Mouse (Mus musculus) intestine, embryonic 15.5 days (tissue): ENCODE data around the gene Stk11ip. TPM values are rescaled to one million over a fixed set of nuclear protein-coding genes. Genes with fewer than 3 reads are reported as not detected.
A peak's percentile ranks its signal among the peaks of the same experiment; 100 is the strongest.

Source experiments
- ATAC-seq: fragments of 200-750 bp; cut with Nextera tagmentation; 2 replicates; pipeline ENCODE4 v1.8.0; 2017; ENCODE audit warnings: moderate TSS enrichment, moderate library complexity
- H3K27ac ChIP-seq: fragments of 300-500 bp; sonication (generic); 2 replicates; pipeline ENCODE4 v1.5.1; 2015; ENCODE audit warnings: mild to moderate bottlenecking, inconsistent platforms
- H3K27me3 ChIP-seq: fragments of 300-500 bp; sonication (generic); replicated peaks from 2 replicates; pipeline ENCODE4 v1.6.1; 2015; ENCODE audit warnings: inconsistent platforms
- H3K36me3 ChIP-seq: fragments of 300-500 bp; sonication (generic); 2 replicates; pipeline ENCODE4 v1.6.1; 2015; ENCODE audit warnings: inconsistent platforms
- H3K4me1 ChIP-seq: fragments of 300-500 bp; sonication (generic); replicated peaks from 2 replicates; pipeline ENCODE4 v1.6.1; 2015; ENCODE audit warnings: inconsistent platforms
- H3K4me2 ChIP-seq: fragments of 300-500 bp; sonication (generic); replicated peaks from 2 replicates; pipeline ENCODE4 v1.6.1; 2015; ENCODE audit warnings: mild to moderate bottlenecking, inconsistent platforms
- H3K4me3 ChIP-seq: fragments of 300-500 bp; sonication (generic); replicated peaks from 2 replicates; pipeline ENCODE4 v1.5.1; 2015; ENCODE audit warnings: inconsistent platforms
- H3K9ac ChIP-seq: fragments of 300-500 bp; sonication (generic); 2 replicates; pipeline ENCODE4 v1.6.1; 2015; ENCODE audit warnings: inconsistent platforms
- H3K9me3 ChIP-seq: fragments of 300-500 bp; sonication (generic); 2 replicates; pipeline ENCODE4 v1.6.1; 2016; ENCODE audit warnings: inconsistent platforms
- WGBS: fragments of 180-500 bp; shearing (Covaris S2); methylation state at CpG from one replicate; pipeline ENCODE4 v1.1.7; 2015; 5-methylcytosine and 5-hydroxymethylcytosine counted together
- polyA plus RNA-seq: library from polyadenylated mRNA; unstranded; fragments of >200 nt; fragmentation: Nextera tagmentation; extraction: Ambion mirVana; gene quantifications from 2 replicates; pipeline ENCODE4 v1.2.1, GENCODE M21; 2015

Stk11ip gene
- polyA plus RNA-seq: 18.2 and 18.9 TPM in 2 replicates

DNA sequence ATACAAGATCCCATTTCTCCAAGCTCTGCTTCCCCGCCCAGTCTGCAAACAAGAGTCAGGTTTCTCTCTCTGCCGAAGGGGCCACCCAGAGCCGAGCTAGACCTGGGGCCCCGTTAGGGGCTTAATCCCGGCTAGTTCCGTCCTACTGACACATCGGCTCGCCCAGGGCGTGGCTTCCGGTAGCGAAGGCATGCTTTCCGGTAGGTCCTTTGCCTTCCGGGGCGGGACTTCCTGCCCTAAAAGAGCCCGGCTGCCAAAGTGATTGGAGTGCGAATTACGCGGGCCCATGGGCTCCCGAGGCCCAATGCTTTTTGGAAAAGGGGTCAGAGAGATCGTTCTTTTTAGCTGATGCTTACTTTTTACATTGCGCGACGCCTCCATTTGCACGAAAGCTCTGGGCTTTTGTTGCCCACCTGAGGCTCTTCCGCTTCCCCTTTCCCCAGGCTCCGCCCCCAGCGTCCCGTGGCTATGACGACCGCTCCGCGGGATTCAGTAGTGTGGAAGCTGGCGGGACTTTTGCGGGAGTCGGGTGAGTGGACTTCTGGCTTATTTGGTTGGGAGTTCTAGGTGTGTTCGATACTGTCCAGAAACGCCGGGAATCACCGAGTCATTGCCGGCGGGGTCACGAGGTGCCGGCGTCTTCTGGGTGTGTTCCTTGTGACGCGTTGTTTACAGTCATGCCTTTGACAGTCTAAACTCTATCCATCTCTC lies at the start of gene Stk11ip:
TSS of gene Stk11ip (plus strand) at position 209 of the 711 bp plus-strand sequence.
- under 1% methylated on average over 46 of the region's 46 CpGs for WGBS
- ATAC-seq: peak; percentile 98
- H3K4me2 ChIP-seq: peak within 1 kb of the TSS; percentile 63

DNA sequence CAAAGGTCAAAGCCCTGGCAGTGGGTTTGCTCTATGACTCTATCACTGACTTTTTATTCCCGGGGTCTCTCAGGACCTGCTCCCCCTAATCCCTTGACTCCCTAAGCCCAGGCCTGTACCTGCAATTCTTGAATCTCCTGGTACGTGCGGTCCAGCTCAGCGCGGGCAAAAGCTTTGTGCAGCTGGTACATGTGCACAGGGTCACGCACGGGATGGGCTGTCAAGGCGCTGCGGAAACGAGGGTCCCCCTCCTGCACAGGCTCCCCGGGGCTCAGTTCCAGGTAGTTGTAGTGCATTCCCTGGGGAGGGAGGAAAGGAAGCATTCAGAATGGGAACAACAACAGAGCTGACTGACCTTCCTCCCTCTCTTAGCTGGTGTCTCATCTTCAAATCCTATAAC lies 44.9 kb upstream of the Stk11ip start:
- Histone ChIP-seq H3K4me1 (peaks cover 22% of the 10 kb centered on the region), H3K27me3 (peaks cover 14% of the 10 kb centered on the region; the same call in 1 of the 2 replicates), H3K27ac (no peak overlapping the region), H3K9me3 (no peaks in the 10 kb centered on the region), H3K9ac (no peak overlapping the region), H3K4me2 (no peak overlapping the region), H3K36me3 (peaks cover 23% of the 10 kb centered on the region), H3K4me3 (no peak overlapping the region)
- WGBS: 95% methylated on average over 11 of the region's 11 CpGs
- ATAC-seq: no peak

More for the DNA sequence above, at the start of gene Stk11ip:
- Histone ChIP-seq H3K27me3 (no peaks in the 10 kb centered on the region), H3K9me3 (no peaks in the 10 kb centered on the region), H3K27ac (peak within 1 kb of the TSS; percentile 98), H3K9ac (peak within 1 kb of the TSS; percentile 45), H3K36me3 (0 out of 2 replicates have a peak, but pooled peaks cover 8% of the 10 kb centered on the region), H3K4me3 (peak within 1 kb of the TSS; percentile 62), H3K4me1 (peaks cover 23% of the 10 kb centered on the region)

DNA sequence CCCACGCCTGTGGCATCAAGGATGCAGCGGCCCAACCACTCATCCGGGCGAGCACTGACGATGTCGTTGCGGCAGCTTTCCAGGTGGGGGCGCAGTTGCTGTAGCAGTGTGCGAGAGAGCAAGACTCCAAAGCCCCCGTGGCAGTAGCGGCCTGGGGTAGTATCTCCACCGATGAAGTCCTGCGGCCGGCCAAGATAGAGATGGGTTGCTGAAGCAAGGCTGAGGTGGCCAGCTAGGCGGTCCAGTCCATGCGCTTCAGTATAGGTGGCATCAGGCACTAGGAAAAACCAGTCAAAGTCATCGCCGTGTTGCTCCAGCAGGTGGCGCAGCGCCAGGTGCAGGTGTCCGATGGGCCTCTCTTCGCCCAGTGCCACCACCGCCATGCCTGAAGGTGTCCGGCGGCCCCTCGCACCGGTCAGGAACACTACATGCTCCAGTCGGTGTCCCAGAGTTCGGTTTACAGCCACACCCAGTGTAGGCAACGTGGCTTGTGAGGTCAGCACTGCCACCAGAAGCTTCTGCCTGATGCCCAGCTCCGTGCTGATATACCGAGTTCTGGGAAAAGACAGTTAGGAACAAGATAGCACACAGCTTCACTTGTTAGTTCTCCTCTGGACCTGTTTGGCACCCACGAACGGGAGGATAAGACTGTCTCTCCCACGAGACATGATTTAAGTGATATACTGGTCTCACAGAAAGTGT lies 43.9 kb upstream of the Stk11ip start:
- Histone ChIP-seq H3K27me3 (peaks cover 21% of the 10 kb centered on the region), H3K27ac (no peak overlapping the region), H3K4me2 (peak overlapping the region; percentile 87), H3K9me3 (no peaks in the 10 kb centered on the region), H3K4me3 (peak overlapping the region; percentile 79), H3K4me1 (peaks cover 22% of the 10 kb centered on the region), H3K36me3 (peaks cover 23% of the 10 kb centered on the region), H3K9ac (no peak overlapping the region; the same call in 1 of the 2 replicates)
- 17% methylated on average over 35 of the region's 35 CpGs for WGBS
- ATAC-seq: peak; percentile 10; the same call in 1 of the 2 replicates

DNA sequence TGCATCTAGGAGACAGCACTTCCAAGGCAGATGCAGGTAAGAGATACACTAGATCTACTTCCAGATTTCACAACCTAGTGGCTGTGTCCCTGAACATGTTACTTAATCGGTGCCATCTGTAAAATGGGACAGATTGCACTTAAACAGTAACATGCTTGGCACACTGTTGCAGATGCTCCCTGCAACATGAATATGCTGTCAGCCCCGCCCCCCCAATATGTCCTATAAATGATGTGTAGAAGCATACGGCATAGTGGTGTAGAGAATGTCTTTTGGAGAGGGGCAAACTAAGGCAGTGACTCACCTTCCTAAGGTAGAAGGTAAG lies 43.4 kb upstream of the Stk11ip start:
- Histone ChIP-seq H3K27ac (no peak overlapping the region), H3K4me1 (peaks cover 22% of the 10 kb centered on the region), H3K9me3 (no peaks in the 10 kb centered on the region), H3K36me3 (peaks cover 23% of the 10 kb centered on the region), H3K9ac (0 out of 2 replicates have a peak overlapping the region, but pooled peaks have one; percentile 65), H3K27me3 (peaks cover 26% of the 10 kb centered on the region), H3K4me2 (peak overlapping the region; percentile 87), H3K4me3 (peak overlapping the region; percentile 79)
- no peak for ATAC-seq
- 52% methylated on average over 3 of the region's 3 CpGs for WGBS

DNA sequence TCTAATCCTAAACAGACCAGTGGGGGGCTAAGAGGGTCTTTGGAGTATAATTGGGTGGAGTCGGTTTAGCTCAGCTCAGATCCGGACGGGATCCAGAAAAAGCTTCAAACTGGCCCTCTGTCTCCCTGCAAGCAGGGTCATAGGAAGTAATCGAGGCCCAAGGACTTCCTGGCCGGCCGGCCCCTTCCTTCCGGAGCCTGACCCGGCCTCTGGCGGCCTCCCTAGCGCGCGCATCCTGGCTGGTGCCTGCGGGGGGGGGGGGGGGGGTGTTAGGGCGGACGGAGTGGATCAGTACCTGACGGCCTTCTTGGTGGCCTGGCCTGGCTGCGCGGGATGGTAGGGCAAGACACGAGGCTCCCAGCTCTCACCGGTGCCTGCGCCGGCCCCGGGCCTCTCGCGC lies 42.8 kb upstream of the Stk11ip start:
- WGBS: 0% methylated on average over 18 of the region's 25 CpGs
- H3K4me2 ChIP-seq: peak overlapping the region; percentile 87
- H3K9me3 ChIP-seq: no peaks in the 10 kb centered on the region
- peak overlapping the region; percentile 80 for H3K27ac ChIP-seq
- peaks cover 21% of the 10 kb centered on the region for H3K36me3 ChIP-seq
- peaks cover 22% of the 10 kb centered on the region for H3K4me1 ChIP-seq
- H3K27me3 ChIP-seq: peaks cover 30% of the 10 kb centered on the region
- peak overlapping the region; percentile 79 for H3K4me3 ChIP-seq
- peak overlapping the region; percentile 65 for H3K9ac ChIP-seq
- ATAC-seq: no peak

DNA sequence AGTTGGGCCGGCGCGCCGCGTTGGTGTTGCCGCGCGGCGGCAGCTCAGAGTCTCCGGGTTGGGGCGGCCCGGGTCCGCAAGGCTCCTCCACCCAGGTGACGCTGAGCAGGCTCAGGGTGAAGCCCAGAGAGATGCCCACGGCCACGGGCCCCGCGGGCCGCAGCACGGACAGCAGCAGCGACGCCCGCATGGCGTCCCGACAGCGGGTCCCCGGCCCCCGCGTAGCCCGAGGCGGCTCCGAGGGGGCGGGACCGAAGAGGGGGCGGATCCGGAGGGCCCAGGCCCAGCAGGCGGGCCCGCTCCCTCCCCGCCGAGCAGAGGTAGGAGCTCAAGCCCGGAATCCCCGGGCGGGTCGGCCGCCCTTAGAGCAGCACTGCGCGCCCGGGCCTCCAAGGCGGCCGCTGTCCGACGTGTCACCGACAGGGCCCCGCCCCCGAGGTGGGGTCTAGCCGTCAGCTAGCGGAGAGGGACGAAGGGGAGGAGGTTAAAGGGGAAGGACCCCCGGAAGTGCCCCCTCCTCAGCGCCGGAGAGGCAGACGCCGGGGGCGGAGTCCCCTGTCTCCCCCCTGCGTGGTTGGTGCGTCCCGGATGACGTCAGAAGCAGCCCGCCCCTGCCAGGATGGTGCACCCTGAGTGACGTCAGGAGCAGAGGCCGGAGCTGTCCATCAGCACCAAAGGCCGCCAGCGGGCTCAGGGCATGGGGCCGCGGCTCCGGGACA lies 42.3 kb upstream of the Stk11ip start, which contains the start of the genes Chpf and Tmem198:
TSS of gene Chpf (minus strand) at position 392 of the 719 bp plus-strand sequence.
TSS of gene Tmem198 (plus strand) at position 617 of the 719 bp plus-strand sequence.
- H3K4me3 ChIP-seq: peak within 1 kb of the TSS; percentile 79
- peak within 1 kb of the TSS; percentile 80 for H3K27ac ChIP-seq
- under 1% methylated on average over 76 of the region's 76 CpGs for WGBS
- peaks cover 30% of the 10 kb centered on the region for H3K27me3 ChIP-seq
- peaks cover 20% of the 10 kb centered on the region for H3K36me3 ChIP-seq
- H3K4me2 ChIP-seq: peak within 1 kb of the TSS; percentile 87
- peak; percentile 96 for ATAC-seq
- no peaks in the 10 kb centered on the region for H3K9me3 ChIP-seq
- H3K9ac ChIP-seq: peak within 1 kb of the TSS; percentile 65
- peaks cover 19% of the 10 kb centered on the region for H3K4me1 ChIP-seq

DNA sequence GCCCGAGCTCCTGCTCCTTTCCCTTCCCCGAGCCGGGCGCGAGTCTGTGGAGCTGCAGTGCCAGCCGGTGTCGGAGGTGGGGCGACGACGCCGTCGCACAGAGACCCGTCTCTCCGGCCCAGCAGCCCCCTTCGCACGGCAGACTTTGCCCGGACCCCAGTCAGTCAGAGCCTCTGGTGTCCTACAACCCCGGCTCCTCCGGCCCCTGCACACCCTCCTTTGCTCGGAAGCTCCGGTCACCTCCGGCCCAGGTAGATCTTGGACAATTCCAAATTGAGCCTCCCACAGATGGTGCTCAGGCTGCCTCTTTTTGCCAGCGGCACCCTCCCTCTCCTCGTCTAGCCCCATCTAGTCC lies 41.7 kb upstream of the Stk11ip start:
- Histone ChIP-seq H3K9ac (no peak overlapping the region), H3K4me3 (peak overlapping the region; percentile 79), H3K27ac (no peak overlapping the region), H3K27me3 (peaks cover 35% of the 10 kb centered on the region), H3K4me1 (peaks cover 19% of the 10 kb centered on the region), H3K36me3 (peaks cover 18% of the 10 kb centered on the region), H3K9me3 (no peaks in the 10 kb centered on the region), H3K4me2 (peak overlapping the region; percentile 87)
- no peak for ATAC-seq
- under 1% methylated on average over 24 of the region's 24 CpGs for WGBS

DNA sequence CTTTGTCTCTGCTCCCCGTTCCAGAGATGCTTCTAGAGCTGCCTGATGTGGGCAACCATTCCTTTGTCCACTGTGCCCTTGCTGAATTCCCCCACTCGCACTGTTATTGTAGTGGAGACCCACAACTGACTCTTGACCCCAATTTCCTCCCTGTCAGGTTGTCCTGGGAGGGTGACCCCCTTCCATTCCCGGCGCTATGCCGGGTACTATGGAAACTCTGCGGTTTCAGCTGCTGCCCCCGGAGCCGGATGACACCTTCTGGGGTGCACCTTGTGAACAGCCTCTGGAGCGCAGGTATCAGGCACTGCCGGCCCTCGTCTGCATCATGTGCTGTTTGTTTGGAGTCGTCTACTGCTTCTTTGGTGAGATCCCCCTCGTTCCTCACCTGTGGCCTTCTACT lies 41.3 kb upstream of the Stk11ip start:
- Histone ChIP-seq H3K4me2 (peak overlapping the region; percentile 87), H3K36me3 (peaks cover 14% of the 10 kb centered on the region), H3K27me3 (peaks cover 40% of the 10 kb centered on the region), H3K27ac (no peak overlapping the region), H3K9ac (no peak overlapping the region), H3K4me3 (peak overlapping the region; percentile 79), H3K4me1 (peaks cover 19% of the 10 kb centered on the region), H3K9me3 (no peaks in the 10 kb centered on the region)
- no peak for ATAC-seq
- WGBS: 21% methylated on average over 13 of the region's 13 CpGs

DNA sequence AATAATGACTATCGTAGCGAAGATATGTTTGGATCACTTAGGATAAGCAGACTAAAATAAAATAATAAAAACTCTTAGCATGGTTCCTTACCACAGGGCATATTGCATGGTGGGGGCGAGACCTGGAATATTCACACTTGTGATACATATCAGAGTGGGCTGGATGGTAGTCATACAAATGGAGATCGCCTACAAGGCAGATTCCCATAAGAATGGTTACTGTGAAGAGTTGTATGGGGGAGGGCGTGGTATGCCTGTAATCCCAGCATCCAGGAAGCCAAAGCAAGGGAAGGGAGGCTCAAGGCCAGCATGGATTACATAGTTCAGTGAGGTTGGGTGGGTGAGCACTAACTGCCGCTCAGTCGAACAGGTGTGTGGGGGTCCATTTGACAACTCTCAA lies 40.6 kb upstream of the Stk11ip start:
- peaks cover 45% of the 10 kb centered on the region for H3K27me3 ChIP-seq
- ATAC-seq: no peak
- H3K36me3 ChIP-seq: peaks cover 7% of the 10 kb centered on the region

DNA sequence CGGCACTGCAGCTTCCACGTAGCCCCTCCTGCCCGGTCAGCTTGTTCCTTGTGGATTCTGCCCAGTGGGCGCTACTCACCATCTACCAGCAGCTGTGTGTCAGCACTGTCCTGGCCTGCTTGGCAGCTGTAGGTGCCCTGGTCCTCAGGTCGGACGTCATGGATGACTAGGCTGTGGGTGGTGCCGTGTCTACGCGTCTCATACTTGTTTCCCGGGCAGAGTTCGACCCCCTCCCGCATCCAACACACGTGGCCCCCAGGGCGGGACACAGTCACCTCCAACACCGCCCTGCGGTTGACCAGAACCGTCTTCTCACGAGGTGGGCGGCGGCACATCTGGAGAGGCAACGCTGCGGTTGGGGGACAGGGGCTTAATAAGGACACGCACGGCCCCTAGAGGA lies 34.8 kb upstream of the Stk11ip start:
- peaks cover 43% of the 10 kb centered on the region for H3K27me3 ChIP-seq
- no peak for ATAC-seq
- no peak overlapping the region for H3K27ac ChIP-seq
- peak overlapping the region; percentile 48; the same call in 1 of the 2 replicates for H3K4me3 ChIP-seq
- H3K4me2 ChIP-seq: peak overlapping the region; percentile 73
- H3K9ac ChIP-seq: no peak overlapping the region
- peaks cover 15% of the 10 kb centered on the region for H3K36me3 ChIP-seq
- H3K9me3 ChIP-seq: no peaks in the 10 kb centered on the region
- peaks cover 10% of the 10 kb centered on the region for H3K4me1 ChIP-seq
- WGBS: 10% methylated on average over 24 of the region's 24 CpGs

More for the DNA sequence above, 40.6 kb upstream of the Stk11ip start:
- Histone ChIP-seq H3K4me3 (no peak overlapping the region), H3K9me3 (no peaks in the 10 kb centered on the region), H3K27ac (no peak overlapping the region), H3K4me2 (no peak overlapping the region), H3K9ac (no peak overlapping the region), H3K4me1 (peaks cover 19% of the 10 kb centered on the region)
- 82% methylated on average over 7 of the region's 7 CpGs for WGBS

DNA sequence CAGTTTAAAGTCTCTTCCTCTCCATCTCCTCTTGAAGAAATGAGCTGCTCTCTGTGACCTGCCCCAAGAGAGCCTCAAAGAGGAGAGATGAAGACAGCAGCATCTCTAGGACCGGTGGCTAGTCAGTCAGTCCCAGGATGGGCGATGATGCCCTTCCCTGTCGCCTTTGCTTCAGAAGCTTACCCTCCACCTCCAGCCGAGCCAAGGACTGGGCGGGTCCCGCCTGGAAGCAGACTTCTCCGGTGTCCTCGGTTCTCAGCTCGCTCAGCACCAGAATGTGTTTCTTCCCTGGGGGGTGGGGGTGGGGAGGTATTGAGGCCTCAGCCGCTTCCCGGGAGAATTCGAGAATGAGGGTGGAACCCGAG lies 34.3 kb upstream of the Stk11ip start:
- H3K9me3 ChIP-seq: no peaks in the 10 kb centered on the region
- H3K36me3 ChIP-seq: peaks cover 16% of the 10 kb centered on the region
- H3K27me3 ChIP-seq: peaks cover 40% of the 10 kb centered on the region
- peak overlapping the region; percentile 73 for H3K4me2 ChIP-seq
- H3K4me3 ChIP-seq: peak overlapping the region; percentile 48
- H3K4me1 ChIP-seq: peaks cover 10% of the 10 kb centered on the region
- peak; percentile 46 for ATAC-seq
- peak overlapping the region; percentile 39 for H3K9ac ChIP-seq
- H3K27ac ChIP-seq: no peak overlapping the region
- WGBS: 3% methylated on average over 13 of the region's 13 CpGs
